Mouse (Mus musculus): ENCODE results near the gene Fbxo7. TPM values are rescaled to one million over a fixed set of nuclear protein-coding genes. Genes with fewer than 3 reads are reported as not detected.

The Fbxo7 gene
- total and polyA plus RNA-seq, 3 experiments, result 16.9 to 65.0 (median 44.6) TPM

- DNase-seq (ENCODE audit: low spot score) (no peak), ATAC-seq (ENCODE audit: extremely low read depth, insufficient number of reproducible peaks, low FRiP score, poor library complexity, severe bottlenecking) (no peak)
- Histone ChIP-seq H3K4me1 (ENCODE audit: insufficient read depth, low read depth, low read length) (no peaks in the 10 kb centered on the region), H3K27me3 (ENCODE audit: insufficient read depth, low read length) (peaks cover 16% of the 10 kb centered on the region), H3K36me3 (replicated peaks) (no peaks in the 10 kb centered on the region), H3K4me3 (ENCODE audit: low read depth, low read length) (no peak overlapping the region), H3K9me3 (replicated peaks) (no peaks in the 10 kb centered on the region)
- TF ChIP-seq POLR2AphosphoS5 (IDR thresholded peaks at IDR 0.05; ENCODE audit: insufficient replicate concordance, low read depth, low read length), result no peak
- no peak for TF ChIP-seq TAL1 (conservative IDR thresholded peaks at IDR 0.05; ENCODE audit: low read depth, low read length)
- no peak for TF ChIP-seq GATA2 (IDR thresholded peaks at IDR 0.05; ENCODE audit: borderline replicate concordance, low read depth, low read length)
- TF ChIP-seq GATA1 (IDR thresholded peaks at IDR 0.05; ENCODE audit: borderline replicate concordance, low read length), result no peak
- no peak for TF ChIP-seq CTCF (IDR thresholded peaks at IDR 0.05; ENCODE audit: low read depth, low read length)
Observed at GRCm38 (mm10) chr10:86000447-86000846, 21.3 kb upstream of the Fbxo7 start.

DNA sequence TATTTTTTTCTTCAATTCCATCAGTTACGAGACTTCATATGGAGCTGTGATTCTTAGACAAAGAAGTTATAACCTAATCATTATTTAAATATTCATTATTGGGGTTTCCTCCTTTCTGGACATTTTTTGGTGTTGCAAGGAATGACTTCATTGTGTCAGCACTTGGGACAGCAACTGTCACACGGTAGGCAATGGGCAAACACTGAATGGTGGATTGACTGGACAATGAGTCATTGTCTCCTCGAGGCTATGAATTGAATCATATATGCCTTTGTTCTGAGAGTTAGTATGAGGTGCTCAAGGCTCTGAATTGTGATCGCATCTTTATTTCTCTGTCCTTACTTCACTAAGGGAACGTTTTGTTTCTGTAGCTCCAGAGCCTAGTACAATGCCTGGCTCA is 15.3 kb upstream of the Fbxo7 start:
- H3K9me3 ChIP-seq (replicated peaks), result no peaks in the 10 kb centered on the region
- no peak for DNase-seq (ENCODE audit: low spot score)
- no peak for TF ChIP-seq GATA1 (IDR thresholded peaks at IDR 0.05; ENCODE audit: borderline replicate concordance, low read length)
- TF ChIP-seq TAL1 (conservative IDR thresholded peaks at IDR 0.05; ENCODE audit: low read depth, low read length), result no peak
- TF ChIP-seq GATA2 (IDR thresholded peaks at IDR 0.05; ENCODE audit: borderline replicate concordance, low read depth, low read length), result no peak
- TF ChIP-seq CTCF (IDR thresholded peaks at IDR 0.05; ENCODE audit: low read depth, low read length), result no peak
- H3K27me3 ChIP-seq (ENCODE audit: insufficient read depth, low read length), result peaks cover 19% of the 10 kb centered on the region
- no peaks in the 10 kb centered on the region for H3K4me1 ChIP-seq (ENCODE audit: insufficient read depth, low read depth, low read length)
- no peaks in the 10 kb centered on the region for H3K36me3 ChIP-seq (replicated peaks)
- ATAC-seq (ENCODE audit: extremely low read depth, insufficient number of reproducible peaks, low FRiP score, poor library complexity, severe bottlenecking), result no peak
- H3K4me3 ChIP-seq (ENCODE audit: low read depth, low read length), result no peak overlapping the region

GRCm38 (mm10) chr10:86009688-86010087 is 12.1 kb upstream of the Fbxo7 start:
- Histone ChIP-seq H3K4me3 (ENCODE audit: low read depth, low read length) (no peak overlapping the region), H3K4me1 (ENCODE audit: insufficient read depth, low read depth, low read length) (no peaks in the 10 kb centered on the region), H3K36me3 (replicated peaks) (no peaks in the 10 kb centered on the region), H3K9me3 (replicated peaks) (no peaks in the 10 kb centered on the region), H3K27me3 (ENCODE audit: insufficient read depth, low read length) (peaks cover 23% of the 10 kb centered on the region)
- TF ChIP-seq GATA1 (IDR thresholded peaks at IDR 0.05; ENCODE audit: borderline replicate concordance, low read length) (no peak), GATA2 (IDR thresholded peaks at IDR 0.05; ENCODE audit: borderline replicate concordance, low read depth, low read length) (no peak), TAL1 (conservative IDR thresholded peaks at IDR 0.05; ENCODE audit: low read depth, low read length) (no peak), CTCF (IDR thresholded peaks at IDR 0.05; ENCODE audit: low read depth, low read length) (no peak), POLR2AphosphoS5 (IDR thresholded peaks at IDR 0.05; ENCODE audit: insufficient replicate concordance, low read depth, low read length) (no peak)
- ATAC-seq (ENCODE audit: extremely low read depth, insufficient number of reproducible peaks, low FRiP score, poor library complexity, severe bottlenecking) (no peak), DNase-seq (ENCODE audit: low spot score) (no peak)

- no peak for ATAC-seq (ENCODE audit: extremely low read depth, insufficient number of reproducible peaks, low FRiP score, poor library complexity, severe bottlenecking)
- TF ChIP-seq GATA2 (IDR thresholded peaks at IDR 0.05; ENCODE audit: borderline replicate concordance, low read depth, low read length) (no peak), POLR2AphosphoS5 (IDR thresholded peaks at IDR 0.05; ENCODE audit: insufficient replicate concordance, low read depth, low read length) (no peak), GATA1 (IDR thresholded peaks at IDR 0.05; ENCODE audit: borderline replicate concordance, low read length) (no peak), TAL1 (conservative IDR thresholded peaks at IDR 0.05; ENCODE audit: low read depth, low read length) (no peak), CTCF (IDR thresholded peaks at IDR 0.05; ENCODE audit: low read depth, low read length) (no peak)
Observed at GRCm38 (mm10) chr10:86010636-86011035, 11.1 kb upstream of the Fbxo7 start.

DNA sequence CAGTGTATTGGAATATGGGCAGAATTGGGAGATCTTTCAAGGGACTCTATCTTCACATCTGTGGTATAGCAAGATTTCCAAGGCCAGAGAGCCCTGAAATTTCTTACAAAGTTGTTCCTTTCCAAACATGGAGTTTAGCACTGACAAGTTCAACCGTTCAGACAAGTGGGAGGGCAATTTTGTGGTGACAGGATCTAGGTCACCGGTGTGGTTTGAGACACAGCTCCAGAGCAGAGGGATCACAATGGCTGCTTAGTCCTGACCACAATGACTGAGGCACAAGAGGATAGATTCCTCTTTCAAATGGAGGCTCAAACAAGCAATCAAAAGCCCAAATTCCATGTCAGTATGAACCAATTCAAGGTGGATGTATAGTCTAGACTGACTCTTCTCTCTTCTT is 10.6 kb upstream of the Fbxo7 start:
- Histone ChIP-seq H3K36me3 (replicated peaks) (no peaks in the 10 kb centered on the region), H3K9me3 (replicated peaks) (no peaks in the 10 kb centered on the region), H3K4me1 (ENCODE audit: insufficient read depth, low read depth, low read length) (no peaks in the 10 kb centered on the region), H3K4me3 (ENCODE audit: low read depth, low read length) (no peak overlapping the region), H3K27me3 (ENCODE audit: insufficient read depth, low read length) (peaks cover 29% of the 10 kb centered on the region)
- no peak for DNase-seq (ENCODE audit: low spot score)
- TF ChIP-seq TAL1 (conservative IDR thresholded peaks at IDR 0.05; ENCODE audit: low read depth, low read length) (no peak), CTCF (IDR thresholded peaks at IDR 0.05; ENCODE audit: low read depth, low read length) (no peak), GATA1 (IDR thresholded peaks at IDR 0.05; ENCODE audit: borderline replicate concordance, low read length) (no peak), POLR2AphosphoS5 (IDR thresholded peaks at IDR 0.05; ENCODE audit: insufficient replicate concordance, low read depth, low read length) (no peak), GATA2 (IDR thresholded peaks at IDR 0.05; ENCODE audit: borderline replicate concordance, low read depth, low read length) (no peak)
- no peak for ATAC-seq (ENCODE audit: extremely low read depth, insufficient number of reproducible peaks, low FRiP score, poor library complexity, severe bottlenecking)

More at GRCm38 (mm10) chr10:86010636-86011035, 11.1 kb upstream of the Fbxo7 start:
- H3K27me3 ChIP-seq (ENCODE audit: insufficient read depth, low read length), result peaks cover 25% of the 10 kb centered on the region
- no peak overlapping the region for H3K4me3 ChIP-seq (ENCODE audit: low read depth, low read length)
- H3K9me3 ChIP-seq (replicated peaks), result no peaks in the 10 kb centered on the region
- no peak for DNase-seq (ENCODE audit: low spot score)
- no peaks in the 10 kb centered on the region for H3K36me3 ChIP-seq (replicated peaks)
- H3K4me1 ChIP-seq (ENCODE audit: insufficient read depth, low read depth, low read length), result no peaks in the 10 kb centered on the region

DNA sequence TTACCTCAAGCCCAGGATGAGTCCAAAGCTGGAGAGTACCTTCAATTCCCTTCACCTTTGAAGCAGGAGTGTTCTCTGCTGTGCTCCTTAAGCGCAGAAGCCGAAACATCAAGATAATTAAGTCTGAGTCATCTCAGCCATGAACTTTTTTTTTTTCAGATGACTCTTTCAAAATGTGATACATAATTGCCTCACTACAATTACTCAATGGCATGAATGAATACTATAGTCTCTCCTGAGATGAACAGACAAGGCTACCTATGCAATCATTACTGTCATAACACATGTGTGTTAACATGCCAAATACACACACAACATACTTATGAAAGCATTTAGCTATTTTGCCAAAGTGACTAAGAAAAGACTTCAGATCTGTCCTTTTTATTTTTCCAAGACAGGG is 10.0 kb upstream of the Fbxo7 start, which contains the start of gene Bpifc:
Bpifc (minus strand) TSS at position 115 of the 400 bp plus-strand sequence.
- ATAC-seq (ENCODE audit: extremely low read depth, insufficient number of reproducible peaks, low FRiP score, poor library complexity, severe bottlenecking) (no peak), DNase-seq (ENCODE audit: low spot score) (no peak)
- Histone ChIP-seq H3K4me1 (ENCODE audit: insufficient read depth, low read depth, low read length) (no peaks in the 10 kb centered on the region), H3K4me3 (ENCODE audit: low read depth, low read length) (no peak within 1 kb of the TSS), H3K9me3 (replicated peaks) (no peaks in the 10 kb centered on the region), H3K36me3 (replicated peaks) (no peaks in the 10 kb centered on the region), H3K27me3 (ENCODE audit: insufficient read depth, low read length) (peaks cover 34% of the 10 kb centered on the region)
- TF ChIP-seq GATA1 (IDR thresholded peaks at IDR 0.05; ENCODE audit: borderline replicate concordance, low read length) (no peak), CTCF (IDR thresholded peaks at IDR 0.05; ENCODE audit: low read depth, low read length) (no peak), TAL1 (conservative IDR thresholded peaks at IDR 0.05; ENCODE audit: low read depth, low read length) (no peak), POLR2AphosphoS5 (IDR thresholded peaks at IDR 0.05; ENCODE audit: insufficient replicate concordance, low read depth, low read length) (no peak), GATA2 (IDR thresholded peaks at IDR 0.05; ENCODE audit: borderline replicate concordance, low read depth, low read length) (no peak)

Measured in G1E (cell line).